In the genomic region with DNA sequence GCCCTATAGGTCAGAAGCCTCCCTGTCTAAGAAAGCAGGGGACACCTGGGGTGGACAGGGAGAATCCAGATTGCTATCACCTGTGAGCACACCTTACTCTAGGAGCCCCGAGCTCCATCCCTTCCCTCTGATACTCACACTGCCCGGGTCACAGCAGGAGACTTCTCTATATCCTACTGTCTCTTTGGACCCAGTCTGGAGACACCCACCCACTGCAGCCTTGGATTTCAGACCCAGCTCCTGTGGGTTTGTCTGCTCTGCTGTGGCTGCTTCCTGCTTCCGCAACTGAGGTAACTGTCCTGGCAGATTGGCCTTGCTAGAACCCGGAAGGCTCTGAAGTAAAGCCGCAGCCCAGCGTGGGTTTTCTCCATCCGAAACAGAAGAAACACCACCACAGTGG, we compare ENCODE assay signal across 9 mouse cellular contexts. TPM values are rescaled to one million over a fixed set of nuclear protein-coding genes. Genes with fewer than 3 reads are reported as not detected.
DNase-seq lines count a peak whose midpoint lies in the region; ATAC-seq and TF ChIP-seq lines count a peak whose summit lies in the region.
"Had no signal": no experiment of that assay in that cellular context is flagged by ENCODE, and none has a peak within 500 bp of the region (broad histone marks: within the 10 kb centered on the region; RNA-seq: fewer than 3 reads in every experiment).

No protein-coding gene starts in this region.

- TF ChIP-seq POLR2A in limb, embryonic 14.5 days (IDR thresholded peaks at IDR 0.05; ENCODE audit: borderline replicate concordance, extremely low read depth, insufficient read depth, insufficient read length) = no peak

- 62% methylated on average over 7 of the region's 7 CpGs for WGBS in lung, embryonic 15.5 days
- 73% methylated on average over 7 of the region's 7 CpGs for WGBS in limb, embryonic 14.5 days
- WGBS in stomach, embryonic 15.5 days = 60% methylated on average over 7 of the region's 7 CpGs

- no peaks in the 10 kb centered on the region for H3K27me3 ChIP-seq in lung, embryonic 15.5 days
- H3K27me3 ChIP-seq in limb, embryonic 14.5 days (ENCODE audit: control insufficient read depth, insufficient read depth, low read length) = peaks cover 21% of the 10 kb centered on the region
- no peaks in the 10 kb centered on the region; the same call in none of the 2 replicates for H3K27me3 ChIP-seq in stomach, embryonic 15.5 days (replicated peaks)

- H3K9me3 ChIP-seq in lung, embryonic 15.5 days = no peaks in the 10 kb centered on the region
- H3K9me3 ChIP-seq in limb, embryonic 14.5 days (ENCODE audit: control insufficient read depth, low read length) = no peaks in the 10 kb centered on the region
- H3K9me3 ChIP-seq in stomach, embryonic 15.5 days = no peaks in the 10 kb centered on the region

- H3K27ac ChIP-seq in lung, embryonic 15.5 days = no peak overlapping the region
- H3K27ac ChIP-seq in limb, embryonic 14.5 days (replicated peaks; ENCODE audit: low read depth, low read length) = no peak overlapping the region
- no peak overlapping the region for H3K27ac ChIP-seq in stomach, embryonic 15.5 days
- H3K27ac ChIP-seq: macrophage had no signal

- ATAC-seq in lung, embryonic 15.5 days (ENCODE audit: borderline replicate concordance, extremely low read depth, low FRiP score, low TSS enrichment) = no peak
- ATAC-seq in limb, embryonic 14.5 days (ENCODE audit: low FRiP score, low read depth) = no peak
- ATAC-seq in stomach, embryonic 15.5 days (ENCODE audit: insufficient read depth, low FRiP score, low read depth) = no peak
- ATAC-seq in erythroid progenitor cell, adult 5-6 weeks (replicated peaks; ENCODE audit: low FRiP score, poor library complexity, severe bottlenecking) = no peak

- H3K36me3 ChIP-seq in lung, embryonic 15.5 days = no peaks in the 10 kb centered on the region
- no peaks in the 10 kb centered on the region for H3K36me3 ChIP-seq in limb, embryonic 14.5 days (ENCODE audit: control insufficient read depth, insufficient read depth, low read length)
- H3K36me3 ChIP-seq in stomach, embryonic 15.5 days = no peaks in the 10 kb centered on the region

- H3K4me3 ChIP-seq in lung, embryonic 15.5 days = peak overlapping the region; percentile 45
- peak overlapping the region; percentile 45 for H3K4me3 ChIP-seq in limb, embryonic 14.5 days (replicated peaks; ENCODE audit: low read length)
- peak overlapping the region; percentile 56 for H3K4me3 ChIP-seq in stomach, embryonic 15.5 days (replicated peaks)

- peak overlapping the region; percentile 50 for H3K9ac ChIP-seq in lung, embryonic 15.5 days
- H3K9ac ChIP-seq in limb, embryonic 14.5 days (ENCODE audit: low read depth, low read length, severe bottlenecking) = peak overlapping the region; percentile 28; the same call in 1 of the 2 replicates
- no peak overlapping the region; the same call in 1 of the 2 replicates for H3K9ac ChIP-seq in stomach, embryonic 15.5 days

- no peak for DNase-seq in lung, postnatal 10 days
- peak; percentile 13 for DNase-seq in heart, postnatal 4 days
- no peak for DNase-seq in limb, embryonic 14.5 days (ENCODE audit: low spot score)
- DNase-seq in testis, postnatal 14 days (ENCODE audit: low spot score) = no peak
- DNase-seq in layer of hippocampus, postnatal 36 days = no peak

- peaks cover 18% of the 10 kb centered on the region for H3K4me1 ChIP-seq in lung, embryonic 15.5 days
- peaks cover 8% of the 10 kb centered on the region; the same call in 1 of the 2 replicates for H3K4me1 ChIP-seq in limb, embryonic 14.5 days (ENCODE audit: control insufficient read depth, insufficient read depth, low read length)
- 0 out of 2 replicates have a peak, but pooled peaks cover 6% of the 10 kb centered on the region for H3K4me1 ChIP-seq in stomach, embryonic 15.5 days

- peak overlapping the region; percentile 77 for H3K4me2 ChIP-seq in lung, embryonic 15.5 days
- peak overlapping the region; percentile 97 for H3K4me2 ChIP-seq in limb, embryonic 14.5 days (replicated peaks; ENCODE audit: low read depth, low read length, severe bottlenecking)
- peak overlapping the region; percentile 94 for H3K4me2 ChIP-seq in stomach, embryonic 15.5 days

RNA-seq across cellular contexts. Expression of gene Galnt18, which starts 1.6 kb away (rescaled TPM):
- polyA plus RNA-seq in lung, embryonic 15.5 days (2015; fragmentation: Nextera tagmentation; extraction: Ambion mirVana) = 35.8 and 38.2 TPM in 2 replicates
- total RNA-seq in heart, postnatal 4 days (2021) = 10 to 100 TPM; 19.3 to 21.5 TPM
- 24.7 and 25.8 TPM in 2 replicates for polyA plus RNA-seq in limb, embryonic 14.5 days (2012; rRNA removed)
- 19.1 and 19.6 TPM in 2 replicates for polyA plus RNA-seq in limb, embryonic 14.5 days (2014; fragmentation: Nextera tagmentation; extraction: Ambion mirVana)
- 29.3 and 32.2 TPM in 2 replicates for polyA plus RNA-seq in stomach, embryonic 15.5 days (2015; fragmentation: Nextera tagmentation; extraction: Ambion mirVana)
- total RNA-seq in layer of hippocampus, postnatal 36 days (2021) = 10 to 100 TPM; 53.8 to 55.0 TPM
- not detected in 2 replicates for total RNA-seq in erythroid progenitor cell, adult 5-6 weeks (2015; ENCODE audit: low replicate concordance)
- not detected in 2 replicates for total RNA-seq in erythroid progenitor cell, adult 5-6 weeks (2017; ENCODE audit: low replicate concordance)
- polyA plus RNA-seq: macrophage had no signal

Comparison
In these comparisons a context has a peak if more than half of its experiments do, and no peak if none do; other contexts are left out.
1. RNA of gene Galnt18, which starts 1.6 kb away (total RNA-seq): 53.8 to 55.0 TPM in layer of hippocampus, postnatal 36 days and 19.3 to 21.5 TPM in heart, postnatal 4 days; not detected in erythroid progenitor cell, adult 5-6 weeks; every median in the first group is over 10 times any median in the second.
2. Peak in every context shown above with its lines, with median percentiles within 50 percentile points of each other: H3K4me2 ChIP-seq and H3K4me3 ChIP-seq.